ENCODE assay signal across 10 mouse cellular contexts in the genomic region with DNA sequence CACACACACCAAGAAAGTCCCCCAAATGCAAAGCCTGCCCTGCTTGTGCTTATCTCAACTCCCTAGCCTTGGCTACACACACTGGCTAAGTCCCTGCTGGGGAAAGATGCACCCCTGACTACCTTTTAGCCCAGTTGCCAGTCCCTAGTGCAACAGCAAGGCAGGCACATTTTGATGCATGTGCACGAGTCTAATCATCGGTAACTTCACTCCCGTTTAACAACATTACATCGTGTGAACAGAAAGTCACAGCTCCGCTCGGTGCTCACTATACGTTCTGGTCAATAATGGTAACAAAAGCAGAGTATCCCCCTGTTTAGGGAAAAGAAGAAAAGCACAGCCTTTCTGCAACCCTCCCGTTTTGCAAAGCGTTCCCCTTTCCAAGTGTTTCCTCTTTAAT. TPM values are rescaled to one million over a fixed set of nuclear protein-coding genes. Genes with fewer than 3 reads are reported as not detected.
DNase-seq lines count a peak whose midpoint lies in the region; ATAC-seq and TF ChIP-seq lines count a peak whose summit lies in the region.
"Had no signal": no experiment of that assay in that cellular context is flagged by ENCODE, and none has a peak within 500 bp of the region (broad histone marks: within the 10 kb centered on the region; RNA-seq: fewer than 3 reads in every experiment).

No protein-coding gene starts in this region.

- no peak overlapping the region for H3K27ac ChIP-seq in heart, embryonic 11.5 days (ENCODE audit: low read depth, low read length)
- 0 out of 2 replicates have a peak overlapping the region, but pooled peaks have one; percentile 1 for H3K27ac ChIP-seq in forebrain, embryonic 14.5 days (ENCODE audit: low read depth, low read length)
- no peak overlapping the region for H3K27ac ChIP-seq in liver, embryonic 15.5 days (replicated peaks)
- H3K27ac ChIP-seq: macrophage had no signal

- no peak for TF ChIP-seq CTCF in E14TG2a.4 (conservative IDR thresholded peaks at IDR 0.05; ENCODE audit: low read length)

- H3K9ac ChIP-seq in heart, embryonic 11.5 days (ENCODE audit: low read depth, low read length) = no peak overlapping the region
- H3K9ac ChIP-seq in forebrain, embryonic 14.5 days (ENCODE audit: low read length) = peak overlapping the region; percentile 78
- H3K9ac ChIP-seq in liver, embryonic 15.5 days = no peak overlapping the region

- H3K27me3 ChIP-seq in heart, embryonic 11.5 days (ENCODE audit: control insufficient read depth, insufficient read depth, low read length) = peaks cover 68% of the 10 kb centered on the region
- peaks cover 96% of the 10 kb centered on the region for H3K27me3 ChIP-seq in E14TG2a.4 (ENCODE audit: insufficient read depth, low read length)
- peaks cover 15% of the 10 kb centered on the region; the same call in 1 of the 2 replicates for H3K27me3 ChIP-seq in forebrain, embryonic 14.5 days (replicated peaks; ENCODE audit: control insufficient read depth, insufficient read depth, low read length)
- peaks cover 67% of the 10 kb centered on the region for H3K27me3 ChIP-seq in liver, embryonic 15.5 days

- no peaks in the 10 kb centered on the region for H3K9me3 ChIP-seq in heart, embryonic 11.5 days (replicated peaks; ENCODE audit: control insufficient read depth, low read length)
- no peaks in the 10 kb centered on the region for H3K9me3 ChIP-seq in E14TG2a.4 (ENCODE audit: low read length)
- no peaks in the 10 kb centered on the region for H3K9me3 ChIP-seq in forebrain, embryonic 14.5 days (replicated peaks; ENCODE audit: control insufficient read depth, low read length)
- no peaks in the 10 kb centered on the region for H3K9me3 ChIP-seq in liver, embryonic 15.5 days (replicated peaks)

- no peak for DNase-seq in heart, adult 18-20 months
- DNase-seq in forebrain, embryonic 14.5 days (ENCODE audit: low spot score) = no peak
- no peak for DNase-seq in ovary, adult 18-20 months (ENCODE audit: low spot score)
- no peak for DNase-seq in layer of hippocampus, postnatal 10 days (ENCODE audit: low spot score in 2 of 2)
- no peak for DNase-seq in layer of hippocampus, adult 9-11 months
- DNase-seq: thymus, postnatal 25 days had no signal

- no peaks in the 10 kb centered on the region for H3K36me3 ChIP-seq in heart, embryonic 11.5 days (ENCODE audit: control insufficient read depth, insufficient read depth, low read length)
- H3K36me3 ChIP-seq in E14TG2a.4 (ENCODE audit: insufficient read depth, low read length) = no peaks in the 10 kb centered on the region
- no peaks in the 10 kb centered on the region for H3K36me3 ChIP-seq in forebrain, embryonic 14.5 days (ENCODE audit: control insufficient read depth, insufficient read depth, low read length)
- H3K36me3 ChIP-seq in liver, embryonic 15.5 days (replicated peaks) = no peaks in the 10 kb centered on the region

- peak overlapping the region; percentile 95 for H3K4me2 ChIP-seq in heart, embryonic 11.5 days
- H3K4me2 ChIP-seq in forebrain, embryonic 14.5 days (ENCODE audit: low read length) = peak overlapping the region; percentile 82
- peak overlapping the region; percentile 61 for H3K4me2 ChIP-seq in liver, embryonic 15.5 days

- WGBS in heart, embryonic 11.5 days (ENCODE audit: insufficient replicate concordance) = under 1% methylated on average over 9 of the region's 9 CpGs
- WGBS in forebrain, embryonic 14.5 days = under 1% methylated on average over 9 of the region's 9 CpGs
- under 1% methylated on average over 9 of the region's 9 CpGs for WGBS in liver, embryonic 15.5 days (ENCODE audit: insufficient replicate concordance)

- no peaks in the 10 kb centered on the region for H3K4me1 ChIP-seq in heart, embryonic 11.5 days (ENCODE audit: control insufficient read depth, insufficient read depth, low read length)
- H3K4me1 ChIP-seq in E14TG2a.4 (replicated peaks; ENCODE audit: low read depth, low read length) = peaks cover 33% of the 10 kb centered on the region
- H3K4me1 ChIP-seq in forebrain, embryonic 14.5 days (ENCODE audit: control insufficient read depth, insufficient read depth, low read length) = peaks cover 4% of the 10 kb centered on the region
- H3K4me1 ChIP-seq in liver, embryonic 15.5 days (replicated peaks) = no peaks in the 10 kb centered on the region

- peak overlapping the region; percentile 64 for H3K4me3 ChIP-seq in heart, embryonic 11.5 days (ENCODE audit: low read depth, low read length)
- H3K4me3 ChIP-seq in E14TG2a.4 (replicated peaks; ENCODE audit: low read length) = peak overlapping the region; percentile 76
- H3K4me3 ChIP-seq in forebrain, embryonic 14.5 days (ENCODE audit: low read depth, low read length) = peak overlapping the region; percentile 65
- H3K4me3 ChIP-seq in liver, embryonic 15.5 days (replicated peaks) = peak overlapping the region; percentile 40

- ATAC-seq in heart, embryonic 11.5 days (replicated peaks; ENCODE audit: insufficient number of reproducible peaks, low FRiP score, low TSS enrichment) = no peak
- no peak; the same call in 1 of the 2 replicates for ATAC-seq in forebrain, embryonic 14.5 days
- ATAC-seq in liver, embryonic 15.5 days (ENCODE audit: insufficient read depth) = no peak

RNA-seq across cellular contexts. Expression of a gene that starts 2.6 kb away (rescaled TPM):
- polyA plus RNA-seq in heart, embryonic 11.5 days (2014; fragmentation: Nextera tagmentation; extraction: Ambion mirVana) = 0.89 and 1.0 TPM in 2 replicates
- total RNA-seq in heart, adult 18-20 months (2021) = under 1 TPM; 0.47 to 0.51 TPM
- 31.0 and 43.8 TPM in 2 replicates for polyA plus RNA-seq in forebrain, embryonic 14.5 days (2014; fragmentation: Nextera tagmentation; extraction: Ambion mirVana)
- polyA plus RNA-seq in liver, embryonic 15.5 days (2015; fragmentation: Nextera tagmentation; extraction: Ambion mirVana) = 0.05 and 0.13 TPM in 2 replicates
- 10 to 100 TPM; 46.5 to 47.1 TPM for total RNA-seq in layer of hippocampus, postnatal 10 days (2021)
- polyA plus RNA-seq: macrophage had no signal

Comparison
In these comparisons a context has a peak if more than half of its experiments do, and no peak if none do; other contexts are left out.
1. RNA of a gene that starts 2.6 kb away (polyA plus RNA-seq): 31.0 to 43.8 TPM in forebrain, embryonic 14.5 days; 0.89 to 1.0 TPM in heart, embryonic 11.5 days and 0.05 to 0.13 TPM in liver, embryonic 15.5 days; every median in the first group is over 10 times any median in the second.
2. Peak in every context shown above with its lines, with median percentiles within 50 percentile points of each other: H3K4me2 ChIP-seq and H3K4me3 ChIP-seq.